Mouse (Mus musculus): ENCODE measurements around the gene Hoxb6.

Hoxb6 gene

GRCm38 (mm10) chr11:96333241-96334001, 41.1 kb downstream of the Hoxb6 start:
- in situ Hi-C loops (cut with MboI, MseI), result no loop called here

GRCm38 (mm10) chr11:96334002-96334364, 41.7 kb downstream of the Hoxb6 start:
- in situ Hi-C loops (cut with MboI, MseI), result no loop called here

- in situ Hi-C loops (cut with MboI, MseI), result no loop called here
Observed at GRCm38 (mm10) chr11:96334998-96335397, 42.7 kb downstream of the Hoxb6 start.

GRCm38 (mm10) chr11:96336597-96336996, 44.3 kb downstream of the Hoxb6 start:
- in situ Hi-C loops (cut with MboI, MseI), result no loop called here

GRCm38 (mm10) chr11:96337026-96337425, 44.8 kb downstream of the Hoxb6 start:
- in situ Hi-C loops (cut with MboI, MseI), result no loop called here

- in situ Hi-C loops (cut with MboI, MseI), result no loop called here
Observed at GRCm38 (mm10) chr11:96338957-96339855, 46.9 kb downstream of the Hoxb6 start.

GRCm38 (mm10) chr11:96340698-96341365, 48.6 kb downstream of the Hoxb6 start:
- in situ Hi-C loops (cut with MboI, MseI), result no loop called here

- in situ Hi-C loops (cut with MboI, MseI), result no loop called here
Observed at GRCm38 (mm10) chr11:96341701-96342575, 49.7 kb downstream of the Hoxb6 start.

GRCm38 (mm10) chr11:96342576-96342930, 50.3 kb downstream of the Hoxb6 start:
- in situ Hi-C loops (cut with MboI, MseI), result no loop called here

- in situ Hi-C loops (cut with MboI, MseI), result no loop called here
Observed at GRCm38 (mm10) chr11:96343206-96343745, 51.0 kb downstream of the Hoxb6 start.

- in situ Hi-C loops (cut with MboI, MseI), result no loop called here
Observed at GRCm38 (mm10) chr11:96344061-96344877, 52.0 kb downstream of the Hoxb6 start.

GRCm38 (mm10) chr11:96344878-96345159, 52.5 kb downstream of the Hoxb6 start:
- in situ Hi-C loops (cut with MboI, MseI), result no loop called here

GRCm38 (mm10) chr11:96345220-96345892, 53.1 kb downstream of the Hoxb6 start:
- in situ Hi-C loops (cut with MboI, MseI), result no loop called here

- in situ Hi-C loops (cut with MboI, MseI), result no loop called here
Observed at GRCm38 (mm10) chr11:96345893-96346806, 53.9 kb downstream of the Hoxb6 start.

- in situ Hi-C loops (cut with MboI, MseI), result no loop called here
Observed at GRCm38 (mm10) chr11:96346916-96347520, 54.7 kb downstream of the Hoxb6 start.

- in situ Hi-C loops (cut with MboI, MseI), result no loop called here
Observed at GRCm38 (mm10) chr11:96347717-96348116, 55.4 kb downstream of the Hoxb6 start.

- in situ Hi-C loops (cut with MboI, MseI), result no loop called here
Observed at GRCm38 (mm10) chr11:96348141-96348928, 56.1 kb downstream of the Hoxb6 start.

All from T-helper 1 cell (primary cell).